Mouse (Mus musculus) lung, embryonic 14.5 days (tissue): ENCODE results near the gene Chn2. TPM values are rescaled to one million over a fixed set of nuclear protein-coding genes. Genes with fewer than 3 reads are reported as not detected.
A peak's percentile ranks its signal among the peaks of the same experiment; 100 is the strongest.
"Not testable (repeated sequence)": the region's sequence is repeated elsewhere in the genome, so short reads cannot be mapped to it uniquely, and the experiment has no call there.

Source experiments
- ATAC-seq: fragments of 200-750 bp; cut with Nextera tagmentation; 2 replicates; pipeline ENCODE4 v1.8.0; 2017; ENCODE audit warnings: mild to moderate bottlenecking, moderate TSS enrichment, moderate library complexity; ENCODE audit not compliant: insufficient read depth
- DNase-seq: peaks from one replicate; pipeline ENCODE4 v3.0.0-alpha.2; 2015
- H3K27ac ChIP-seq: fragments of 300-500 bp; sonication (generic); 2 replicates; pipeline ENCODE4 v1.5.1; 2014; ENCODE audit warnings: low read depth, mild to moderate bottlenecking, moderate library complexity
- H3K27me3 ChIP-seq: fragments of 300-500 bp; sonication (generic); 2 replicates; pipeline ENCODE4 v1.6.1; 2014; ENCODE audit warnings: low read length, control low read depth; ENCODE audit not compliant: insufficient read depth
- H3K36me3 ChIP-seq: fragments of 300-500 bp; sonication (generic); 2 replicates; pipeline ENCODE4 v1.6.1; 2014; ENCODE audit warnings: control low read depth; ENCODE audit not compliant: insufficient read depth
- H3K4me1 ChIP-seq: fragments of 300-500 bp; sonication (generic); 2 replicates; pipeline ENCODE4 v1.6.1; 2014; ENCODE audit warnings: antibody characterized with exemption, control low read depth; ENCODE audit not compliant: insufficient read depth
- H3K4me2 ChIP-seq: fragments of 300-500 bp; sonication (generic); 2 replicates; pipeline ENCODE4 v1.6.1; 2014; ENCODE audit warnings: mild to moderate bottlenecking
- H3K4me3 ChIP-seq: fragments of 300-500 bp; sonication (generic); 2 replicates; pipeline ENCODE4 v1.5.1; 2014; ENCODE audit warnings: low read depth, low read length
- H3K9ac ChIP-seq: fragments of 300-500 bp; sonication (generic); 2 replicates; pipeline ENCODE4 v1.6.1; 2014
- H3K9me3 ChIP-seq: fragments of 300-500 bp; sonication (generic); 2 replicates; pipeline ENCODE4 v1.6.1; 2016; ENCODE audit warnings: low read depth, low read length, control low read depth
- CTCF ChIP-seq: IDR thresholded peaks from 2 replicates; pipeline ENCODE4 v1.5.1; 2016; ENCODE audit warnings: antibody characterized with exemption, low read depth
- WGBS: fragments of 180-500 bp; shearing (Covaris S2); extraction: QIAGEN DNeasy Blood & Tissue Kit; methylation state at CpG from one replicate; pipeline ENCODE4 v1.1.7; 2014; 5-methylcytosine and 5-hydroxymethylcytosine counted together
- polyA plus RNA-seq: library from polyadenylated mRNA; unstranded; fragments of >200 nt; fragmentation: Nextera tagmentation; extraction: Ambion mirVana; gene quantifications from 2 replicates; pipeline ENCODE4 v1.2.1, GENCODE M21; 2014

Chn2 gene
- polyA plus RNA-seq, 1 experiment from 2014 or later: 18.1 TPM

GRCm38 (mm10) chr6:54170286-54170894 is 131.0 kb downstream of the Chn2 start:
- Histone ChIP-seq H3K9me3 (no peaks in the 10 kb centered on the region), H3K9ac (no peak overlapping the region), H3K27me3 (peaks cover 3% of the 10 kb centered on the region; the same call in 1 of the 2 replicates), H3K4me3 (no peak overlapping the region), H3K4me2 (no peak overlapping the region), H3K4me1 (no peaks in the 10 kb centered on the region), H3K36me3 (no peaks in the 10 kb centered on the region), H3K27ac (no peak overlapping the region)
- no peak for TF ChIP-seq CTCF
- ATAC-seq (no peak), DNase-seq (no peak)
- 66% methylated on average over 11 of the region's 11 CpGs for WGBS

GRCm38 (mm10) chr6:54171385-54171784 is 132.0 kb downstream of the Chn2 start:
- DNase-seq (no peak), ATAC-seq (no peak)
- H3K4me2 ChIP-seq: no peak overlapping the region
- no peak overlapping the region for H3K4me3 ChIP-seq
- no peaks in the 10 kb centered on the region for H3K36me3 ChIP-seq
- H3K9ac ChIP-seq: no peak overlapping the region
- TF ChIP-seq CTCF: no peak
- 73% methylated on average over 6 of the region's 6 CpGs for WGBS
- H3K27ac ChIP-seq: no peak overlapping the region
- peaks cover 3% of the 10 kb centered on the region; the same call in 1 of the 2 replicates for H3K27me3 ChIP-seq
- no peaks in the 10 kb centered on the region for H3K4me1 ChIP-seq
- H3K9me3 ChIP-seq: no peaks in the 10 kb centered on the region

- DNase-seq (peak; percentile 23), ATAC-seq (no peak)
- no peak overlapping the region for H3K27ac ChIP-seq
- H3K9ac ChIP-seq: no peak overlapping the region
- no peak overlapping the region for H3K4me2 ChIP-seq
- TF ChIP-seq CTCF: no peak
- no peaks in the 10 kb centered on the region for H3K4me1 ChIP-seq
- no peaks in the 10 kb centered on the region for H3K27me3 ChIP-seq
- WGBS: 49% methylated on average over 8 of the region's 8 CpGs
- no peak overlapping the region for H3K4me3 ChIP-seq
- no peaks in the 10 kb centered on the region for H3K9me3 ChIP-seq
- no peaks in the 10 kb centered on the region for H3K36me3 ChIP-seq
Measured at GRCm38 (mm10) chr6:54175473-54176215, 136.3 kb downstream of the Chn2 start.

- not testable (repeated sequence) for H3K9ac ChIP-seq, H3K27ac ChIP-seq, H3K27me3 ChIP-seq, ATAC-seq, DNase-seq, H3K36me3 ChIP-seq, H3K9me3 ChIP-seq, H3K4me1 ChIP-seq, H3K4me3 ChIP-seq, H3K4me2 ChIP-seq
- 90% methylated on average over 6 of the region's 6 CpGs for WGBS
Measured at GRCm38 (mm10) chr6:54177081-54177480, 137.7 kb downstream of the Chn2 start.

- ATAC-seq: no peak
- Histone ChIP-seq H3K9me3 (no peaks in the 10 kb centered on the region), H3K36me3 (no peaks in the 10 kb centered on the region), H3K4me2 (no peak overlapping the region), H3K4me1 (no peaks in the 10 kb centered on the region), H3K27me3 (no peaks in the 10 kb centered on the region), H3K4me3 (no peak overlapping the region), H3K27ac (no peak overlapping the region), H3K9ac (no peak overlapping the region)
- no peak for DNase-seq
- 71% methylated on average over 1 of the region's 1 CpGs for WGBS
- no peak for TF ChIP-seq CTCF
Measured at GRCm38 (mm10) chr6:54179056-54179873, 139.9 kb downstream of the Chn2 start.

- H3K36me3 ChIP-seq: no peaks in the 10 kb centered on the region
- H3K4me2 ChIP-seq: no peak overlapping the region
- 72% methylated on average over 6 of the region's 6 CpGs for WGBS
- no peaks in the 10 kb centered on the region for H3K27me3 ChIP-seq
- no peak overlapping the region for H3K27ac ChIP-seq
- no peak for ATAC-seq
- H3K4me3 ChIP-seq: no peak overlapping the region
- H3K9ac ChIP-seq: no peak overlapping the region
- H3K9me3 ChIP-seq: no peaks in the 10 kb centered on the region
- no peak for TF ChIP-seq CTCF
- no peaks in the 10 kb centered on the region for H3K4me1 ChIP-seq
- DNase-seq: no peak
Measured at GRCm38 (mm10) chr6:54179874-54180212, 140.5 kb downstream of the Chn2 start.
